Mouse (Mus musculus): ENCODE measurements around the gene Clp1. TPM values are rescaled to one million over a fixed set of nuclear protein-coding genes. Genes with fewer than 3 reads are reported as not detected.
"Not testable (repeated sequence)": the region's sequence is repeated elsewhere in the genome, so short reads cannot be mapped to it uniquely, and the experiment has no call there.

Gene Clp1
- polyA plus RNA-seq, 1 experiment from 2014 or later, result 48.5 TPM

- Histone ChIP-seq H3K4me2 (ENCODE audit: low read depth) (peak overlapping the region; percentile 74), H3K4me3 (ENCODE audit: low read depth, low read length) (peak overlapping the region; percentile 47), H3K4me1 (ENCODE audit: control insufficient read depth, insufficient read depth, low read length) (peaks cover 43% of the 10 kb centered on the region), H3K9ac (ENCODE audit: low read length) (peak overlapping the region; percentile 80), H3K9me3 (ENCODE audit: control insufficient read depth, low read length) (no peaks in the 10 kb centered on the region), H3K36me3 (ENCODE audit: control insufficient read depth, insufficient read depth, low read length) (0 out of 2 replicates have a peak, but pooled peaks cover under 1% of the 10 kb centered on the region), H3K27ac (ENCODE audit: low read depth, low read length) (peak overlapping the region; percentile 31; the same call in 1 of the 2 replicates), H3K27me3 (ENCODE audit: control insufficient read depth, insufficient read depth, low read length) (no peaks in the 10 kb centered on the region)
- DNase-seq (ENCODE audit: low spot score) (peak; percentile 21), ATAC-seq (ENCODE audit: insufficient read depth, low FRiP score, low TSS enrichment) (no peak)
- WGBS, result 24% methylated on average over 7 of the region's 7 CpGs
Observed at GRCm38 (mm10) chr2:84735346-84735920, 8.3 kb upstream of the Clp1 start.

- Histone ChIP-seq H3K9me3 (ENCODE audit: control insufficient read depth, low read length) (no peaks in the 10 kb centered on the region), H3K27me3 (ENCODE audit: control insufficient read depth, insufficient read depth, low read length) (no peaks in the 10 kb centered on the region), H3K27ac (ENCODE audit: low read depth, low read length) (peak overlapping the region; percentile 31; the same call in 1 of the 2 replicates), H3K4me1 (ENCODE audit: control insufficient read depth, insufficient read depth, low read length) (peaks cover 39% of the 10 kb centered on the region), H3K36me3 (ENCODE audit: control insufficient read depth, insufficient read depth, low read length) (no peaks in the 10 kb centered on the region), H3K4me2 (ENCODE audit: low read depth) (peak overlapping the region; percentile 74), H3K9ac (ENCODE audit: low read length) (peak overlapping the region; percentile 80), H3K4me3 (ENCODE audit: low read depth, low read length) (peak overlapping the region; percentile 47)
- DNase-seq (ENCODE audit: low spot score) (no peak), ATAC-seq (ENCODE audit: insufficient read depth, low FRiP score, low TSS enrichment) (no peak)
- WGBS, result 0% methylated on average over 2 of the region's 2 CpGs
Observed at GRCm38 (mm10) chr2:84734919-84735318, 7.8 kb upstream of the Clp1 start.

- Histone ChIP-seq H3K4me2 (ENCODE audit: low read depth) (peak overlapping the region; percentile 74), H3K9me3 (ENCODE audit: control insufficient read depth, low read length) (no peaks in the 10 kb centered on the region), H3K27me3 (ENCODE audit: control insufficient read depth, insufficient read depth, low read length) (no peaks in the 10 kb centered on the region), H3K27ac (ENCODE audit: low read depth, low read length) (peak overlapping the region; percentile 35; the same call in 1 of the 2 replicates), H3K36me3 (ENCODE audit: control insufficient read depth, insufficient read depth, low read length) (no peaks in the 10 kb centered on the region), H3K4me1 (ENCODE audit: control insufficient read depth, insufficient read depth, low read length) (peaks cover 35% of the 10 kb centered on the region), H3K4me3 (ENCODE audit: low read depth, low read length) (peak overlapping the region; percentile 47), H3K9ac (ENCODE audit: low read length) (peak overlapping the region; percentile 80)
- DNase-seq (ENCODE audit: low spot score) (peak; percentile 66), ATAC-seq (ENCODE audit: insufficient read depth, low FRiP score, low TSS enrichment) (peak; percentile 32)
- WGBS, result 0% methylated on average over 11 of the region's 11 CpGs
Observed at GRCm38 (mm10) chr2:84734351-84734864, 7.3 kb upstream of the Clp1 start.

- Histone ChIP-seq H3K36me3 (ENCODE audit: control insufficient read depth, insufficient read depth, low read length) (no peaks in the 10 kb centered on the region), H3K27me3 (ENCODE audit: control insufficient read depth, insufficient read depth, low read length) (no peaks in the 10 kb centered on the region), H3K27ac (ENCODE audit: low read depth, low read length) (peak within 1 kb of the TSS; percentile 35), H3K4me1 (ENCODE audit: control insufficient read depth, insufficient read depth, low read length) (peaks cover 31% of the 10 kb centered on the region), H3K9me3 (ENCODE audit: control insufficient read depth, low read length) (no peaks in the 10 kb centered on the region), H3K4me2 (ENCODE audit: low read depth) (peak within 1 kb of the TSS; percentile 74), H3K4me3 (ENCODE audit: low read depth, low read length) (peak within 1 kb of the TSS; percentile 47), H3K9ac (ENCODE audit: low read length) (peak within 1 kb of the TSS; percentile 80)
- DNase-seq (ENCODE audit: low spot score), result peak; percentile 68
- peak; percentile 52 for ATAC-seq (ENCODE audit: insufficient read depth, low FRiP score, low TSS enrichment)
- 7% methylated on average over 8 of the region's 8 CpGs for WGBS
Observed at GRCm38 (mm10) chr2:84733579-84734300, 6.6 kb upstream of the Clp1 start, which contains the start of gene Ypel4. Gene Ypel4 (plus strand): TSS chr2:84734058.

GRCm38 (mm10) chr2:84732394-84732793 lies 5.2 kb upstream of the Clp1 start:
- ATAC-seq (ENCODE audit: insufficient read depth, low FRiP score, low TSS enrichment) (no peak), DNase-seq (ENCODE audit: low spot score) (no peak)
- no peak overlapping the region for H3K9ac ChIP-seq (ENCODE audit: low read length)
- no peak overlapping the region for H3K4me2 ChIP-seq (ENCODE audit: low read depth)
- no peak overlapping the region for H3K4me3 ChIP-seq (ENCODE audit: low read depth, low read length)
- H3K27ac ChIP-seq (ENCODE audit: low read depth, low read length), result no peak overlapping the region
- no peaks in the 10 kb centered on the region for H3K27me3 ChIP-seq (ENCODE audit: control insufficient read depth, insufficient read depth, low read length)
- H3K9me3 ChIP-seq (ENCODE audit: control insufficient read depth, low read length), result no peaks in the 10 kb centered on the region
- H3K4me1 ChIP-seq (ENCODE audit: control insufficient read depth, insufficient read depth, low read length), result peaks cover 21% of the 10 kb centered on the region
- no peaks in the 10 kb centered on the region for H3K36me3 ChIP-seq (ENCODE audit: control insufficient read depth, insufficient read depth, low read length)
- 75% methylated on average over 1 of the region's 1 CpGs for WGBS

- H3K4me2 ChIP-seq (ENCODE audit: low read depth), result no peak overlapping the region
- H3K9me3 ChIP-seq (ENCODE audit: control insufficient read depth, low read length), result no peaks in the 10 kb centered on the region
- H3K4me3 ChIP-seq (ENCODE audit: low read depth, low read length), result no peak overlapping the region
- ATAC-seq (ENCODE audit: insufficient read depth, low FRiP score, low TSS enrichment), result no peak
- no peaks in the 10 kb centered on the region for H3K27me3 ChIP-seq (ENCODE audit: control insufficient read depth, insufficient read depth, low read length)
- H3K27ac ChIP-seq (ENCODE audit: low read depth, low read length), result no peak overlapping the region
- no peak for DNase-seq (ENCODE audit: low spot score)
- H3K9ac ChIP-seq (ENCODE audit: low read length), result no peak overlapping the region
- peaks cover 12% of the 10 kb centered on the region for H3K4me1 ChIP-seq (ENCODE audit: control insufficient read depth, insufficient read depth, low read length)
- WGBS, result 78% methylated on average over 3 of the region's 3 CpGs
- H3K36me3 ChIP-seq (ENCODE audit: control insufficient read depth, insufficient read depth, low read length), result no peaks in the 10 kb centered on the region
Observed at GRCm38 (mm10) chr2:84731206-84731605, 4.1 kb upstream of the Clp1 start.

- H3K4me2 ChIP-seq (ENCODE audit: low read depth), result not testable (repeated sequence)
Observed at GRCm38 (mm10) chr2:84728191-84728590, 1.0 kb upstream of the Clp1 start.

GRCm38 (mm10) chr2:84726716-84727115 lies 434 bp downstream of the Clp1 start:
- DNase-seq (ENCODE audit: low spot score), result no peak
- peak overlapping the region; percentile 68 for H3K4me2 ChIP-seq (ENCODE audit: low read depth)
- 3% methylated on average over 9 of the region's 9 CpGs for WGBS
- peak; percentile 4; the same call in 1 of the 2 replicates for ATAC-seq (ENCODE audit: insufficient read depth, low FRiP score, low TSS enrichment)
- H3K27me3 ChIP-seq (ENCODE audit: control insufficient read depth, insufficient read depth, low read length), result no peaks in the 10 kb centered on the region
- H3K9ac ChIP-seq (ENCODE audit: low read length), result peak overlapping the region; percentile 37
- no peaks in the 10 kb centered on the region for H3K4me1 ChIP-seq (ENCODE audit: control insufficient read depth, insufficient read depth, low read length)
- peak overlapping the region; percentile 59 for H3K4me3 ChIP-seq (ENCODE audit: low read depth, low read length)
- no peak overlapping the region for H3K27ac ChIP-seq (ENCODE audit: low read depth, low read length)
- no peaks in the 10 kb centered on the region for H3K9me3 ChIP-seq (ENCODE audit: control insufficient read depth, low read length)
- peaks cover 2% of the 10 kb centered on the region; the same call in 1 of the 2 replicates for H3K36me3 ChIP-seq (ENCODE audit: control insufficient read depth, insufficient read depth, low read length)

More at GRCm38 (mm10) chr2:84728191-84728590, 1.0 kb upstream of the Clp1 start:
- 84% methylated on average over 5 of the region's 5 CpGs for WGBS
- H3K4me3 ChIP-seq (ENCODE audit: low read depth, low read length); H3K9me3 ChIP-seq (ENCODE audit: control insufficient read depth, low read length); H3K9ac ChIP-seq (ENCODE audit: low read length); H3K27ac ChIP-seq (ENCODE audit: low read depth, low read length); H3K4me1 ChIP-seq (ENCODE audit: control insufficient read depth, insufficient read depth, low read length); H3K27me3 ChIP-seq (ENCODE audit: control insufficient read depth, insufficient read depth, low read length); ATAC-seq (ENCODE audit: insufficient read depth, low FRiP score, low TSS enrichment); H3K36me3 ChIP-seq (ENCODE audit: control insufficient read depth, insufficient read depth, low read length); DNase-seq (ENCODE audit: low spot score): not testable (repeated sequence)

Measured in neural tube, embryonic 11.5 days (tissue).